Mouse (Mus musculus) ES-E14 (cell line): ENCODE measurements at regions not wholly inside any gene's neighbourhood (a gene's known extent, or its start where the extent isn't known, plus 50 kb on each side); places are given as distances from the start of the nearest gene placed in this dataset.

Experiments
- DNase-seq: peaks from one replicate; pipeline ENCODE4 v3.0.0-alpha.2; 2013; ENCODE audit warnings: low read depth, low spot score
- H3K27ac ChIP-seq: 2 replicates; pipeline ENCODE4 v1.5.1; 2012; ENCODE audit warnings: low read depth, mild to moderate bottlenecking, low read length, moderate library complexity, mixed read lengths; ENCODE audit not compliant: poor library complexity, insufficient read depth, severe bottlenecking
- H3K36me3 ChIP-seq: 2 replicates; pipeline ENCODE4 v1.6.1; 2012; ENCODE audit warnings: mild to moderate bottlenecking, low read length, moderate library complexity, mixed read lengths; ENCODE audit not compliant: control insufficient read depth, poor library complexity, insufficient read depth, severe bottlenecking
- H3K4me1 ChIP-seq, 2 experiments: fragments of 150-350 bp in 1 of 2; sonication (generic) in 1 of 2; 2 replicates each; pipeline ENCODE4 v1.6.1; 2012; ENCODE audit warnings: low read length in 2 of 2, mild to moderate bottlenecking in 1 of 2, mixed read lengths in 1 of 2; ENCODE audit not compliant: control insufficient read depth in 2 of 2, insufficient read depth in 2 of 2, poor library complexity in 1 of 2
- H3K4me3 ChIP-seq, 2 experiments: fragments of 150-350 bp in 1 of 2; sonication (generic) in 1 of 2; 2 replicates each; pipeline ENCODE4 v1.5.1; 2012; ENCODE audit warnings: low read length in 2 of 2, low read depth in 1 of 2, mild to moderate bottlenecking in 1 of 2, mixed read lengths in 1 of 2; ENCODE audit not compliant: insufficient read depth in 1 of 2, poor library complexity in 1 of 2, severe bottlenecking in 1 of 2
- H3K9ac ChIP-seq: 2 replicates; pipeline ENCODE4 v1.6.1; 2012; ENCODE audit warnings: low read depth, mild to moderate bottlenecking, low read length, mixed read lengths; ENCODE audit not compliant: poor library complexity, insufficient read depth, severe bottlenecking
- H3K9me3 ChIP-seq: fragments of 150-350 bp; sonication (generic); 2 replicates; pipeline ENCODE4 v1.6.1; 2012; ENCODE audit warnings: low read depth, mild to moderate bottlenecking, low read length; ENCODE audit not compliant: control insufficient read depth, insufficient read depth
- CHD2 ChIP-seq: IDR thresholded peaks from 2 replicates; pipeline ENCODE4 v1.6.1; 2014; ENCODE audit warnings: mild to moderate bottlenecking, low read depth, low read length, inconsistent platforms
- HCFC1 ChIP-seq: IDR thresholded peaks from 2 replicates; pipeline ENCODE4 v1.6.1; 2012; ENCODE audit warnings: low read length, inconsistent platforms, borderline replicate concordance; ENCODE audit not compliant: insufficient read depth
- MAFK ChIP-seq: IDR thresholded peaks from 2 replicates; pipeline ENCODE4 v1.6.1; 2014; ENCODE audit warnings: mild to moderate bottlenecking, low read depth, low read length, inconsistent platforms; ENCODE audit not compliant: insufficient read depth
- ZC3H11A ChIP-seq: IDR thresholded peaks from 2 replicates; pipeline ENCODE4 v1.6.1; 2012; ENCODE audit warnings: low read depth, mild to moderate bottlenecking, inconsistent platforms, low read length, borderline replicate concordance
- ZNF384 ChIP-seq: IDR thresholded peaks from 2 replicates; pipeline ENCODE4 v1.6.1; 2012; ENCODE audit warnings: low read depth, low read length, inconsistent platforms
- in situ Hi-C, 2 experiments: fragments of 600-800 bp; cut with MboI; formaldehyde crosslinking; loops; one replicate each; pipeline ENCODE4 v1.15.1; 2025; ENCODE audit warnings: low sequenced_read_pairs in 2 of 2, inconsistent platforms in 1 of 2; ENCODE audit not compliant: unreplicated experiment in 2 of 2

GRCm38 (mm10) chr4:105318421-105318820, 161.3 kb downstream of the Plpp3 start:
- no peak overlapping the region for H3K9ac ChIP-seq
- no peaks in the 10 kb centered on the region for H3K9me3 ChIP-seq
- in situ Hi-C loops: loop anchor here (10.0 kb wide), 1 partner anchor 164 kb away; the partner anchor contains the start of gene Plpp3 (in 2 of the 2)

GRCm38 (mm10) chr4:105323446-105323845, 166.3 kb downstream of the Plpp3 start:
- DNase-seq: no peak
- Histone ChIP-seq H3K36me3 (no peaks in the 10 kb centered on the region), H3K27ac (no peak overlapping the region), H3K9ac (no peak overlapping the region), H3K4me1 (peaks cover 0 to 5% of the 10 kb centered on the region in 2 experiments; a peak in 1 of 4 replicates), H3K9me3 (no peaks in the 10 kb centered on the region), H3K4me3 (no peak overlapping the region)
- TF ChIP-seq ZNF384 (no peak), CHD2 (no peak), HCFC1 (no peak), ZC3H11A (no peak), MAFK (no peak)
- in situ Hi-C loops: no loop called here

More at GRCm38 (mm10) chr4:105318421-105318820, 161.3 kb downstream of the Plpp3 start:
- no peaks in the 10 kb centered on the region for H3K36me3 ChIP-seq
- TF ChIP-seq CHD2 (no peak), HCFC1 (no peak), MAFK (no peak), ZNF384 (no peak), ZC3H11A (no peak)
- no peak for DNase-seq
- H3K27ac ChIP-seq: no peak overlapping the region
- H3K4me3 ChIP-seq: no peak overlapping the region
- H3K4me1 ChIP-seq: peaks cover 0 to 2% of the 10 kb centered on the region in 2 experiments; a peak in 1 of 4 replicates

GRCm38 (mm10) chr4:105326989-105327388, 169.8 kb downstream of the Plpp3 start:
- Histone ChIP-seq H3K4me3 (no peak overlapping the region), H3K9ac (no peak overlapping the region), H3K9me3 (no peaks in the 10 kb centered on the region), H3K36me3 (no peaks in the 10 kb centered on the region), H3K4me1 (peaks cover 0 to 5% of the 10 kb centered on the region in 2 experiments; a peak in 1 of 4 replicates), H3K27ac (no peak overlapping the region)
- no peak for TF ChIP-seq HCFC1
- no peak for TF ChIP-seq ZNF384
- TF ChIP-seq MAFK: no peak
- no peak for TF ChIP-seq ZC3H11A
- TF ChIP-seq CHD2: no peak
- DNase-seq: no peak
- in situ Hi-C loops: no loop called here

GRCm38 (mm10) chr4:105327711-105328471, 170.7 kb downstream of the Plpp3 start:
- Histone ChIP-seq H3K27ac (no peak overlapping the region), H3K4me1 (peaks cover 0 to 5% of the 10 kb centered on the region in 2 experiments; a peak in 1 of 4 replicates), H3K9me3 (no peaks in the 10 kb centered on the region), H3K36me3 (no peaks in the 10 kb centered on the region), H3K9ac (no peak overlapping the region), H3K4me3 (no peak overlapping the region)
- DNase-seq: no peak
- TF ChIP-seq ZC3H11A (no peak), ZNF384 (no peak), MAFK (no peak), HCFC1 (no peak), CHD2 (no peak)
- in situ Hi-C loops: no loop called here
